Mouse (Mus musculus): ENCODE results near the gene Olfr1201.

The Olfr1201 gene

DNA sequence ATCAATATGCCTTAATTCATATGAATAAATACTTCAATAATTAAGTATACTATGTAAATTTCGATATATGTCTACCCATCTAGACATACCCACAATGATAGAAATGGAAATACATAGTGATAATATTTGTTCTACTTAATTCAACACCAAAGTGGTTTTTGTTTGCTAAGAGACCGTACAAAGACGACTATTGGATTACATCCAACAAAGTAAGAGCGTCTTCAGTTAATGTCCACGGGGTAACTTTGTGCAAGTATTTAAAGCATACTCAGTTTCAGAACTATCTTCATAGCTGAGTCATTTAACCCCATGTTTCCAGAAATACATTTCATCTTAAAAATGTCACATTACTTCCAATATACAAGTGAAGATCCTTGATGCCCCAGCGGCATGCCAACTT is at the start of gene Olfr1201:
Gene Olfr1201, plus strand, starts transcription at position 301 of the 400 bp plus-strand sequence.
- DNase-seq = no peak

DNA sequence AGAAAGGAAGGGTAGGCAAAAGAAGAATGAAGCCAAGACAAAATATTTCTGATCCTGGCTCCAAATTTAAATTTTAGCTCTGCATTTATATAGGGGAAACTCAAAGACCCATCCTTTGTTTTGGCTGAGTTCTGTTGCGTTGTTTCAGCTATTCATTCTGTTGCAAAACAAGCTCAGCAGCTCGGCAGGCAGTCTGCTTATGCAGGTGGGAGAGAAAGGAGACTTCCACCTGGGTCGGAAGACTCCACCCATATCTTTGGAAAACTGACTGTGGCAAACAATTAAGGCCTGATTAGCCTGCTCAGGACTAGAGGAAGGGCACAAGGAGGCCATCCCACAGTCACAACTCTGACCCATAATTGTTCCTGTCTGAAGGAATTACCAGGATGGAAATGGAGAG is 49.5 kb upstream of the Olfr1201 start:
- no peak for DNase-seq

DNA sequence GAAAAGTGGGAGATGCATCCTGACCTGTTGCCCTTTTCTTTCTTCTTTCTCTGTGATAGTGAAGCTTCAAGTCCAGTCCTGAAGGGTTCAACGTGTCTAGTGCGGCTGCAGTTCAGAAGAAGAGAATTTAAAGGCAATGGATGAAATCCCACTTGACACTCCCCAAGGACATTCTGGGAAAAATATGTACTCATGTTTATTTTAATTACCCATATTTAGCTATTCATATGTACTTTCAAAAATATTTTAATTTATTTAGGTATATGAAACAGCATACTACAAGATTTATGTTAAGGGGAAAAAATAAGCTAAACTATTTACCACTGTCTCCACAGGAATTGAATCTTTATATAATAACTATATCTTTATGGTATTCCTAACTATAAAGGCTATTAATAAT is 41.6 kb upstream of the Olfr1201 start, which contains the start of gene Olfr1198:
Gene Olfr1198, minus strand, starts transcription at position 101 of the 400 bp plus-strand sequence.
- no peak for DNase-seq

DNA sequence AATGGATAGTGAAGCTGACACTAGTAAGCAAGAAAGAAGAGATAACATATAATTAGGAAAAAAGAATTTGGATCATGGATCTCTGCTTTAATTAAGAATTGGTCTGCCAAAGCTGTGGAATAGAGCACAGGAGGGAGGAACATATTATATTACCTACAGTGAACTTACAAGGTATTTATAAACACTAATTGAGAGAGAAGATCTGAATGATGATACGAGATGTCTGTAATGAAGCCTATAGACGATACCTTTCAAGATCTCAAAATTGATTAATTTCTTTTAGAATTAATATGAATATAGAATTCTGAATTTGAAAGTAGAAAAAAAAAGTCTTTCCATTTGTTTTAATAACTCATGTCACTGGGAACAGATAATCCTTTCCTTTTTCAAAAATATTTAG is 32.5 kb upstream of the Olfr1201 start, which contains the start of gene Olfr1199:
Gene Olfr1199, minus strand, starts transcription at position 101 of the 400 bp plus-strand sequence.
- DNase-seq = no peak

DNA sequence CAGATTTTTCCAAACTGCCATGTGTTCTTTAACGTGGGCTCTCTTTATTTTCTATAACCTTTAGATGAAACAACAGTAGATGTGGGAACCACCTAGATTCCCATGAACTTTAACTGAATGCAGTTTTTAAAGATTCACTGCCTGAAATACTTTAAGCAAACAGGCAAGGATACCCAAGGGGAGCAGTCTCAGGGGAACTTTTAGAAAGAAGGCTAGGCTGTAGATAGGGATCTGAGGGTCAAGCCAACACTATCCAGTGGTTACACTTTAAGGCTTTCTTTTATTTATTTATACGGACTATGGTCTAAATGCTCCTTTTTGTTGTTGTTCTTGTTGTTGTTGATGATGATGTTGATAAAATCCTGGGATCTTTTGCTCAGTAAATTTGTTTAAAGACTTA is 22.4 kb upstream of the Olfr1201 start, which contains the start of gene Olfr1200:
Gene Olfr1200, minus strand, starts transcription at position 101 of the 400 bp plus-strand sequence.
- DNase-seq = no peak

DNA sequence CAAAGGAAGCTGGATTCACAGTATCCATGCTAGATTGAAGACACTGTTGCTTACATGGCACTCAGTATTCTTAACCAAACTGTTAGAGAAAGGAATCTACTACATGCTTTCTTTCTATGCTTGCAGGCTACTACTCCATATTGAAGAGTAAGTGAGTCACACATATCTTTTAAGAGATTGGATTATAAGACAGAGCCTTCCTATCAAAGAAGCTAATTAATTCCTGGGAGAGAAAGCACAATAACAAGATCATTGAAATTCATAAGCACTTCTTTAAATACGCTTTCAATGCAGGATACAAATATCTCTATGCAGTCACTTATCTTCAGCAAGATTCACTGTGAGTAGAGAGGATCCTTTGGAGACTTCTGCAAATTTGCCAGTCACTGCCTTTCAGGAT is 21.4 kb downstream of the Olfr1201 start, which contains the start of gene Olfr1202:
Gene Olfr1202, plus strand, starts transcription at position 301 of the 400 bp plus-strand sequence.
- no peak for DNase-seq

DNA sequence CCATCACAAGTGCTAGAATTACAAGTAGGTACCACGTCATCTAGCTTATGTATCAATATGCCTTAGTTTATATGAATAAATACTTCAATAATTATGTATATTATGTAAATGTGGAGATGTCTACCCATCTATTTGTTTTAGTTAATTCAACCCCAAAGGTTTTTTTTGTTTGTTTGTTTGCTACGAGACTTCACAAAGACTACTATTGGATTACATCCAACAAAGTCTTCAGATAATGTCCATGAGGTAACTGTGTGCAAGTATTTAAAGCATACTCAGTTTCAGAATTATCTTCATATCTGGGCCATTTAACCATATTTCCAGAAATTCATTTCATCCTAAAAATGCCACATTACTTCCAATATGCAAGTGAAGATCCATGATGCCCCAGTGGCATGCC is 36.6 kb downstream of the Olfr1201 start, which contains the start of gene Olfr1205:
Gene Olfr1205, plus strand, starts transcription at position 301 of the 400 bp plus-strand sequence.
- DNase-seq = no peak

DNA sequence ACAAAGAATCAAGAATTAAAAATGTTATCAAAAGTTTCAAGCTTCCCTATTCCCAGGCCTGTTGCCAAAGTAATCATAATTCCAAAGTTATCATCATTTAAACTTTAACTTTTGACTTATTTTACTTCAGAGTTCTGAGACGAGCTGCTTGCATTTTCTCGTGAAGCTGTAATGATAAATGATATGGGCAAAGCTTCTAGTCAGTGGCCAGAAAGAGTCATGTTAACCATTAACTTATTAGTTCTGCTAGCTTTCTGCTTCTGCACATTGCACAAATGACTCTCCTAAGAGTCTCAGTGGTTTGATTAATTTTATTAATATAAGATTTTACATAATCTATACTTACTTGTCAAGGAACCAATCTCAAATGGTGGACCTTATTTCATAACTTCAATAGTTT is 45.6 kb downstream of the Olfr1201 start:
- no peak for DNase-seq
